Mouse (Mus musculus) common myeloid progenitor, adult 5-6 weeks (primary cell): ENCODE results near the gene Zbtb11. TPM values are rescaled to one million over a fixed set of nuclear protein-coding genes. Genes with fewer than 3 reads are reported as not detected.
"Not testable (repeated sequence)": the region's sequence is repeated elsewhere in the genome, so short reads cannot be mapped to it uniquely, and the experiment has no call there.

Experiments
- ATAC-seq: replicated peaks from 2 replicates; pipeline ENCODE4 v1.8.0; 2016; ENCODE audit warnings: low read depth, mild to moderate bottlenecking, moderate TSS enrichment, inconsistent platforms; ENCODE audit not compliant: poor library complexity, severe bottlenecking
- total RNA-seq: library from RNA; stranded (forward); fragments of 200-1000, 187-1606 nt; gene quantifications from 2 replicates; pipeline ENCODE4 v1.2.3, GENCODE M21; 2017

Zbtb11 gene
- 42.4 and 49.9 TPM in 2 replicates for total RNA-seq

DNA sequence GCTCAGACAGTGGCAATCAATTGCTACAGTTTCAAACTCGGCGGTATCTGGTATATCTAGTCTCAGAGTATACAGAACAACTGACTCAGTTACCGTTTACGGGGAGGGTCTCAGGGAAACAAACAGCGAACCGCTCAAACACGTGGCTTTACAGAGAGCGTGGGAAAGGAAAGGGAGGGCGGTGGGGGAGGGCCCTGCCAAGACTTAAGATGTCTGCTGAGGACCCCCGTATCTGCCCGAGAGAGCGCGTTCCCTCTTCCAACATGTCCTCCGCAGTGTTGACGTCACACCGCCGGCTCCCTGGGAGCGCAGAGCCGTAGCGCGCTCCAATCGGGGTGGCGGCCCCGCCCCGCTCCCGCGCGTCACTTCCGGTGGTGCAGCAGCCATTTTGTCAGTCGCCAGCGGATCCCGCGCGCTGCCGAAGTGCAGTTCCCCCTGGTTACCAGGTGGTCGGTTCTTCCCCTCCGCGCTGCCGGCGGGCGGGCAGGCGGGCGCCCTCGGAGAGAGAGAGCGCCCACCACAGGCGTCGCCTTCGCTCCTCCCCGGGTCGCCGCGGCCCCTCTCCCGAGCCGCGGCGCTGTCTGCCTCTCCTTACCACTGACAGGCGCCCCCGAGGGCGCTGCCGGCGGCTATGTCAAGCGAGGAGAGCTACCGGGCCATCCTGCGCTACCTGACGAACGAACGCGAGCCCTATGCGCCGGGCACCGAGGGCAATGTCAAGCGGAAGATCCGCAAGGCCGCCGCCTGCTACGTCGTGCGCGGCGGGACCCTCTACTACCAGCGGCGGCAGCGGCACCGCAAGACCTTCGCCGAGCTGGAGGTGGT is at the start of gene Zbtb11:
Zbtb11 (plus strand) TSS at position 453 of the 825 bp plus-strand sequence.
- ATAC-seq: peak; percentile 79

GRCm38 (mm10) chr16:55924010-55924409 is 49.7 kb upstream of the Zbtb11 start:
- no peak for ATAC-seq

DNA sequence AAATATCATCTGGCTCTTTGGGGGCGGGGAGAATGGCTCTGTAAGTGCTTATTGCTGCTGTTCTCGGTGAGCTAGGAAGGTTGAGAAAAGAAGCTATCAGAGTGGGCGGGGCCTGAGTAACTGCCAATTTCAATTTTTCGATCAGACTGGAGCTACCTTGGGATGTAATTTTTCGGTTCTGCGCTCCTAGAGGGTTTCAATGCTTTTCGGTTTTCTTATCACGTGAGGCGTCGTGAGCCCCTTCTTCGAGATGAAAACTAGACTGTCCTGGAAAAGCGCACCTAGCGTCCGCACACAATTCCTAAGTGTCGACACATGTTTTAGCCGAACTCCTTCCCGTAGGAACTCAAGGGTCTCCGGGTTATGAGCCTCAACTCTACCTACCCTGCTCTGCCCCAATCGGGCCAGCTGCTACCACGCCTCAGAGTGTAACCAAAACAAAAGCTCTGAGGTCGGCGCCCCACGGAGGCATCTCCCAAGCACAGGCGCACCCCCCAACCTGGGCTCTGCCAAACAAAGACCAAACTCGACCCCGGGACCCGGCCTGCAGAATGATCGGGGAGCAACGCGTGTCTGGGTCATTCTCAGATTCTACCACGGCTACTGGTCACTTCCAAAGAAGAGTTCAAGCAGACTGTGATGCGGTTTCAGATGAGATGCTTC is 39.9 kb upstream of the Zbtb11 start:
- ATAC-seq: peak; percentile 34

- ATAC-seq: peak; percentile 96
These were observed 39.1 kb upstream of the Zbtb11 start, which contains the start of gene Cep97 for GRCm38 (mm10) chr16:55934453-55935037. TSS of gene Cep97 (minus strand) at chr16:55934855.

- no peak for ATAC-seq
These were observed 34.9 kb upstream of the Zbtb11 start for GRCm38 (mm10) chr16:55938761-55939160.

DNA sequence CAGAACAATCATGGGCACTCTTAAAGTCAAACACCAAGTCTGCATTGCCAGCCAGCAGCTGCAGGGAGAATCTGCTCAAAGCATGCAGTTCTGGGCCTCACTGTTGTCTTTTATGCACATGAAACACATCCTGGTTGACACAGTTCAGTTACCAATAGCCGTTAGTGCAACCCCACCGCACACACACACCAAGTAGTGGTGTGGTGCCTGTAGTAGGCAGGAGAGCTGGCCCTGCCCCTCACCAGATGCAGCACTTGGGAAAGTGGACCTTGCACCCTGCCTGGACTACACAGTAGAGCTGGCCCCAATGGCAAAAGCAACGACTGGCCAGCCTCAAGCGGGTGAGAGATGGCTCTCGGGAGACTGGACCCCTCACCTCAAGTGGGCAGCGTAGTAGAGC is 34.0 kb upstream of the Zbtb11 start:
- ATAC-seq: no peak

DNA sequence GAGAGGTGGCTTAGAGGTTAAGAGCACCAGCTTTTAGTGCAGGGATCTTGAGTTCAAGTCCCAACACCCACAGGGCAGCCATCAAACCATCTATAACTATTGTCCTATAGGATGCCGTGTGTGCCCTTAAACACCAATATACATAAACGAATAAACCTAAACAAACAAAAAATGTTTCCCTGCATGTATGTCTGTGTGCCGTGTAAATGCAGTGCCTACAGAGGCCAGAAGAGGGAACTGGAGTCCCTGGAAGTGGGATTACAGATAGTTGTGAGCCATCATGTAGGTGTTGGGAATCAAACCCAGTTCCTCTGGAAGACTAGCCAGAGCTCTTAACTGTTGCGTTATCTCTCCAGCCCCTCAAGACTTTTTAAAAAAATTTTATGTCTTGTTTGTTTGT is 32.9 kb upstream of the Zbtb11 start:
- no peak for ATAC-seq

- ATAC-seq: no peak
These were observed 26.4 kb upstream of the Zbtb11 start for GRCm38 (mm10) chr16:55947266-55947665.

- ATAC-seq: not testable (repeated sequence)
These were observed 25.7 kb upstream of the Zbtb11 start for GRCm38 (mm10) chr16:55947876-55948410.

DNA sequence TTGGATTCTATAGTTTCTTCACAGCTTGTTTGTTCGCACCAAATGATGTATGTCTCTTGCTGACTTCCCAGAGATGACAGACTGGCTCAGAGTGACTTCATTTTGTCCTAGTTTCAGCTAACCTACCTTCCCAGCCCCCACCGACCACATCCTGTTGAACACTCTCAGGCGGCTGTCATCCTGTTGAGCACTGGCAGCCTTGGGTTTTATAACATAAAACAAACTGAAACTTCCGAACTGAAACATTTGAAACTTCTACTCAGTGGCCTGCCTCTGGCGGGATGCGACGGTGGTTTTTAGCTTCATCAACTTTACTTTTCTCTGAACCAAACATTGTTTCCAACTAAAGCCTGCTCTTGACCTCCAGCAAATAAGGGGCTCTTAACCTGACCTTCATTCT is 24.7 kb upstream of the Zbtb11 start:
- peak; percentile 90 for ATAC-seq

DNA sequence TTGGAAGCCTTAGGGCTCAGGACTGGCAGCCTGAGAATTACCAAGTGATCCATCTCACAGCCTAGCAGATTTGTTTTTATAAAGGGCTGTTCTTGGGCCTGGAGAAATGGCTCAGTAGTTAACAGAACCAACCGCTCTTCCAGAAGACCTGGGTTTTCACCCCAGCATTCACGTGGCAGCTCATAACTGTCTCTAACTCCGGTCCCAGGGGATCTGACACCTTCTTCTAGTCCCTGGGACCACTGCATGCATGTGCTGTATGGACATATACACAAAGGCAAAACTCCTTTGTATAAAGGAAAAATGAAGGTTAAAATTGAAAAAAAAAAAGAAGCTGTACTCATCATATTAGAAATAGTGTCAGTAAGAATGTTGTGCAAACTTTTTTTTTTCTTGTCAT is 23.2 kb upstream of the Zbtb11 start:
- no peak for ATAC-seq

GRCm38 (mm10) chr16:55950946-55951678 is 22.6 kb upstream of the Zbtb11 start:
- ATAC-seq: peak; percentile 72

DNA sequence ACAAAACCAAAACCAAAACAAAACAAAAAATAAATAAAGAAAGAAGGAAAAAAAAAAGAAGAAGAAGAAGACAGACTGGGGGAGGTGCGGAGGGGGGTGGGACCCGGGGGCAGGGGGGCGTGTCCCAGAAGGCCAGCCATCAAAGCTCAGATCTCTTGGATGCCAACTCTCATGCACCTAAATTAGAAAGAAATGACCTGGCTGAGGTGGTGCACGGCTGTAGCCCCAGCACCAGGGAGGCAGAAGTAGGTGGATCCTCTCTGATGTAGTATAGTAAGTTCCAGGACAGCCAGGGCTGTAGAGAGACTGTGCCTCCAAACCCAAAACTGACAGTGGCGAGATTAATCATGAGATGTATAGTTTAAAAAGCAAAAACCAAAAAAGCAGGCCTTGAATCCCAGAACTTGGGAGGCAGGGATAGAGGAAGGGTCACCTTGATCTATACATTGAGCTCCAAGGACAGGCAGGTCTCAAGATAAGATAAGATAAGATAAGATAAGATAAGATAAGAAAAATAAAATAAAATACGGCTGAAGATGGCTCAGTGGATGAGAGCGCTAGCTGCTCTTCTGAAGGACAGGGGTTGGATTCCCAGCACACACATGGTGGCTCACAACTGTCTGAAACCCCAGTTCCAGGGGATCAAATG is 21.9 kb upstream of the Zbtb11 start:
- 0 out of 2 replicates have a peak, but pooled peaks have one; percentile 8 for ATAC-seq

- ATAC-seq: no peak
These were observed 20.9 kb upstream of the Zbtb11 start for GRCm38 (mm10) chr16:55952771-55953170.

DNA sequence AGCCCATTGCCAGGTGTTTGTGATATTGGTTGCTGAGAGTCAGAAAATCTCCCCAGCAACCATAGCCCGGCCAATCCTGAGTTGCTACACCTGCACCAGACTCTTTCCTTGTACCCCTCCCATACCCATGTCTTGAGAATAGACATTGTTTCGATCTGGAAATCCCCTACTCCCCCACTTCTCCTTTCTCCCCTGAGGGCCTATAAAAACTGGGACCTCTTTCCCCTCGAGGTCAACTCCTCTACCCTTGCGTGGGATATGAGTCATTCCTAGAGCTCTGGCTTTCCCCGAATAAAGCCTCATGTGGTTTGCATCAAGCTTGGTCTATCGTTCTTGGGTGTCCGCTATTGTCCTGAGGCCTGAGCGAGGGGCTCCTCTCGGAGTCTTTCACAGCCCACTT is 19.5 kb upstream of the Zbtb11 start:
- not testable (repeated sequence) for ATAC-seq

DNA sequence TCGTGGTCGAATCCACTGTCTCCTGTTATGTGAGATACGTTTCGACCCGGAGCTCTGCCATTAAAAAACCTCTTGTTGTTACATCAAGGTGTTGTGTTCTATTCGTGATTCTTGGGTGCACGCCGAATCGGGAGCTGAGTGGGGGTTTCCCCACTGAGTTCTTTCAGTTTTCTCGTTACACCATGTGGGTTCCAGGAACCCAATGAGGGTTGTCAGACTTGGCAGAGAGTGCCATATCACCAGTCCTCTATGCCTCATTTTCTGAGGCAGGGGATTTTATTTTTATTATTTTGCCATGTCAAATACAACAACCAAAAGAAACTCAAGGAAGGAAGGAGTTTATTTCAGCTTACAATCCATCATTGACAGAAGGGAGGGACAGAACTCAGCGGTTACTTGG is 10.6 kb upstream of the Zbtb11 start:
- not testable (repeated sequence) for ATAC-seq

- ATAC-seq: peak; percentile 57
These were observed 9.3 kb upstream of the Zbtb11 start for GRCm38 (mm10) chr16:55964126-55964949.

GRCm38 (mm10) chr16:55966212-55966871 is 7.3 kb upstream of the Zbtb11 start, which contains the start of gene Rpl24:
TSS of gene Rpl24 (plus strand) at chr16:55966275.
- peak; percentile 87 for ATAC-seq
